Mouse (Mus musculus): ENCODE measurements around the gene Vash1.

The Vash1 gene

GRCm38 (mm10) chr12:86678591-86679545 is at the start of gene Vash1:
TSS of gene Vash1 (plus strand) at chr12:86678700.
- DNase-seq = peak; percentile 80

GRCm38 (mm10) chr12:86628783-86629172 is 49.7 kb upstream of the Vash1 start:
- no peak for DNase-seq

- DNase-seq = peak; percentile 40
Measured at GRCm38 (mm10) chr12:86641763-86642162, 36.7 kb upstream of the Vash1 start.

DNA sequence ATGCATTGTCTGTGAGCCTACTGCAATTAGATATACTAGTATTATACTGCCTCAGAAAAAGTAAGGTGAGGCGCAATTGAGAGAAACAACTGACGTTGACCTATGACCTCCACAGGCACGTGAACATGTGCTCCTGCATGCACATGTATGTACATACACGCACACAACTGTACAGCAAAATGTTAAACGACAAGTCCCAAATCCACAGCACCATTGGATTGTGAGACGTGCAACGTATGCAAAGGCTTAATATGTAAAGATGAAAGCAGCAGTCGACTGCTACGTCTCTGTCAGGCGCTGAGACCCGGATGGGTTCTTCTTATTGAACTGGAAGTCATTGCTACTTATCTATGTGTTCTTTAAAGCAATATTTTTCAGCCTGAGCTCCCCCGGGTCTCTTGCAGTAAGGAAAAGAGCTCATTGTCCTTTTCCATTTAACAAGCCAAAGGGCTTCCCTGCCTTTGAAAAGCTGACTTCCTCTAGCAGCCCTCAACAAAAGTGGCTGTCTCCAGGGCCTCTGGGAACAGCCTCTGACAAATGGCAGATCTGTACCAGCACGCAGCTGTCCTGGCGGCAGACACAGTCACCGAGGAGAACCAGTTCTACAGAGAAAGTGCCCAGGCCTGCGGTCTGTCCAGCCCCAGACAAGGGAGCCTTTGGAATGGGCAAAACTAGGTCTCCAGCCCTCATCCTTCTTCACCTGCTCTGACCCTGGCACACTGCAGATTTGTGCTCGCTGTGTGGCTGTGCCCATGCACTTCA is 33.8 kb upstream of the Vash1 start:
- peak; percentile 14 for DNase-seq

DNA sequence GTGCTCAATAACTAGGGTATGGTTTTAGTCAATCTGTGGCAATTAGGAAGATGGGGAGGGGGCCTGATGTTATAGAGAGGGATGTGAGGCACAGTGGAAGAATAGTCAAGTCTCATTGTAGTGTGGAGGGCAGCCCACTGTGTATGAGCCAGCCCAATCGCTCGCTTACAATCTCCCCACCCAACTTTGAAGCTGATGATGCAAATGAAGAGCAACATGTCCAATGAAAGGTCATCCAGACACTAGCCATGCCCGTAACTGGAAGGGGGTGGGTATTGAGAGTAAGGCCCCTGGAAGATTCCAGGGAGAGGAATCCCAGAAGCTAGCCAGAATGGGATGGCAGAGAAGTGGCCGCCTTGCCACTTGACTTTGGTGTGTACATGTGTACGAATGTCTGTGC is 33.0 kb upstream of the Vash1 start:
- no peak for DNase-seq

GRCm38 (mm10) chr12:86646831-86647230 is 31.7 kb upstream of the Vash1 start:
- DNase-seq = no peak

DNA sequence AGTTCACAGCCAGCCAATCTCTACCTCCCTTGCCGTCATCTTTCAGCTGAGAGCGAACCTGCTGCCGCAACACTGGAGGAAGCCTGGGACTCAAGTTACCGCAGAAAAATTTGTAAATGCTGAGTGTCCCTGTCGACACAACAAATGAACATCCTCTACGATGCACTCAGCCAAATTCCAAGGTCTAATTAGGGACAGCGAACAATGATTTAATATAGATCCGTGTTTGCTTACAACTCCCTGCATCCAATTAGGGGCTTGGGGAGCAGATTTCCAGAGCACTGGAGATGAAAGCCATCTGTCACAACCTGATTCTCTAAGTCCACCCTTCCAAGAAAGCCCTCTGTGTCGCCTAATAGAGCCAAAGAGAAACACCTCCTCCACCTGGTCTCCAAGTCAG is 31.2 kb upstream of the Vash1 start:
- DNase-seq = no peak

- DNase-seq = no peak
Measured at GRCm38 (mm10) chr12:86647736-86648135, 30.8 kb upstream of the Vash1 start.

GRCm38 (mm10) chr12:86648489-86648888 is 30.0 kb upstream of the Vash1 start:
- DNase-seq = no peak

DNA sequence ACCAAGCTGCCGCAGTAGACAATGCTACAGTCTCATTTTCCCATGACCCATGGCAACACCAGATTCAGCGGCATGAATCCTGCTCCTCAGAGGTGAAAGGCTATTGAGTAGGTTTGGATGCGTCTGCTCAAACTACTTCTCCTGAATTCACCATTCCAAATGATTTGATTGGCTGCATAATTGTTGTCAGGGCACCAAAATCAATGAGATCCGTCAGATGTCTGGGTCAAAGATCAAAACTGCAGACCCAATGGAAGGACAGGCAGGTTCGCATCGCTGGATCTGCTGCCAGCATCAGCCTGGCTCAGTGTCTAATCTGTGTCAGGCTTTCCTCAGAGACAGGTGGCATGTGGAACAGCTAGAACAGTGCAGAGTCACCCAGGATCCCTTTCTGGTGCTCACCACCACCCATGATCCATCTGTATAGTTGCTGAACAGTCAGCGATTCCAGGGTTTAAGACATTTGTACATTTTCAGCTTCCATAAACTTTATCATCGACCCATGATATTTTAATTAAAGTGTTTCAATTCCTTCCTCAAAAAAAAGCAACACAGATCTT is 27.1 kb upstream of the Vash1 start:
- no peak for DNase-seq

GRCm38 (mm10) chr12:86652570-86653041 is 25.9 kb upstream of the Vash1 start:
- peak; percentile 79 for DNase-seq

DNA sequence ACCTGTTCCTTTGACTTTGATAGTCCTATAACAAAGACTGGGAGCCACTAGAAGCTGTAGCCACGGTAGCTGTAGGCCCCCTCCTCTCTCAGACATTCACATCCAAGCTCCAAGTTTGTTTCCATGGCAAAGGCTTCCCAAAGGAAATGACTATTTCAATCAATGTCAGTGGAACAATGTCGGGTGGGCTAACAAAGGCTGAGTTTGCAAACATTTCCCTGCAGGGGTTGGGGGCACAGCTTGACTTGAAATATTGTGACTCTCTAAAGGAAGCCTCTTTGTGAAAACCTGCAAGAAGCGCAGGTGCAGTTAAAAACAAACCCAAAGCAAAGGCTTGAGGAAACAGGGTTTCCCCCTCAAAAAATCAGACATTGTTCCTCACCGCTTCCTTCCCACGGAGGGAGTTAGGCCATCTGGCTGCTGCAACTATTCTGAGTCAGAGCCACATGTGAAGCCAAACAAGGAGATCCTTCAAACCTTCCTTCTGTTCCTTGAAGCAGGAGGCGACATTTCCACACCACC is 19.0 kb upstream of the Vash1 start:
- no peak for DNase-seq

DNA sequence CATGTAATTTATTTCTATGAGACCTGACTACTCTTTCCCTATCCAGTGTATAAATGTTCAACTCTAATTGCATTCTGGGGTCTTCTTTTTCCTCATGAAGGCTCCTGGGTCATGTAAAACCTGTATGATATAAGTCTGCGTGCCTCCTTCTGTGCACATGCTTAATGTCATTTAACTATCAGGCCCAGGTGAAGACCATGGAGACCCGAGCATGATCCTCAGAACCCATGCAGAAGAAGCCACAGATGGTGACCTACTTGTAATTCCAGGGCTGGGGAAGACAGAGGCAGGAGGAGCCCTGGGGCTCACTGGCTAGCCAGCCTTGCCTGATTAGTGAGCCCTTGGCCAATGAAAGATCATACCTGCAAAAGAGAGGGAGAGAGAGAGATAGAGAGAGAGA is 18.0 kb upstream of the Vash1 start:
- no peak for DNase-seq

GRCm38 (mm10) chr12:86665656-86666055 is 12.8 kb upstream of the Vash1 start:
- no peak for DNase-seq

DNA sequence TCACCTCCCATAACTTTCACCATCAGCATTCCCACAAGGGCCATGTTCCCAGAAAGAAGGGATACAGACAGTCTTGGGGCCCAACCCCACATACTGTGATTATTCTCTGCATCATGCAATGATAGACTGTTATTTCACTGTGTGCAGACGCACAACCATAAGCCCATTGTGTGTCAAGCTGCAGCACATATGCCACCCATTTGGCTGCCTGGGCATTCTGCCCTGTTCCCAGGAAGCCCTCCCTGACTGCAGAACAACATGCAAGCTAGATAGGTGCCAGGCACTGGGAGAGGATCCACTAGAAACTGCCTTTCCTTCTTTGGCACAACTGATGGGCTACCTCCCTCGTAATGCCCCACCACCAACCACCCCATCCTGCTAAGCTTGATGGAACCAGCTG is 10.1 kb upstream of the Vash1 start:
- DNase-seq = no peak

DNA sequence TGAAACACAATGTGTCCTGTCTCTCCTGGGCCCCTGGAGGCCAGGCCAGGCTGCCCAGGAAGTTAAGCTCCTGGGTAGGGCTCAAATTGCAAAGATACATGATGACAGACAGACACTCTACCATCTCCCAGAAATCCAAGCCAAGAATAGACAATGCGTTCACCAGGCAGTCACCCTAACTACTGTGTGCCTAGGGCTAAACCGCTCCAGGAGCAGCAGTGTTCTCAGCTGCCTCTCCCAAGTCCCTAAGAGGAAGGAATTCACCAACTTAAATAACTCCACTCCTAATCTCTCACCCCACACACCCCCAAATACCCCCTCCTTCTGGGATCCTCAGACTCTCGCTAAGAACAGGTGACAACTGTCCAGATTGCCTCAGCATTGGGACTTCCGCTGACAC is 6.4 kb upstream of the Vash1 start:
- DNase-seq = no peak

GRCm38 (mm10) chr12:86672507-86672906 is 6.0 kb upstream of the Vash1 start:
- no peak for DNase-seq

- no peak for DNase-seq
Measured at GRCm38 (mm10) chr12:86679546-86679930, 1.0 kb downstream of the Vash1 start.

GRCm38 (mm10) chr12:86679991-86680491 is 1.5 kb downstream of the Vash1 start:
- DNase-seq = no peak

DNA sequence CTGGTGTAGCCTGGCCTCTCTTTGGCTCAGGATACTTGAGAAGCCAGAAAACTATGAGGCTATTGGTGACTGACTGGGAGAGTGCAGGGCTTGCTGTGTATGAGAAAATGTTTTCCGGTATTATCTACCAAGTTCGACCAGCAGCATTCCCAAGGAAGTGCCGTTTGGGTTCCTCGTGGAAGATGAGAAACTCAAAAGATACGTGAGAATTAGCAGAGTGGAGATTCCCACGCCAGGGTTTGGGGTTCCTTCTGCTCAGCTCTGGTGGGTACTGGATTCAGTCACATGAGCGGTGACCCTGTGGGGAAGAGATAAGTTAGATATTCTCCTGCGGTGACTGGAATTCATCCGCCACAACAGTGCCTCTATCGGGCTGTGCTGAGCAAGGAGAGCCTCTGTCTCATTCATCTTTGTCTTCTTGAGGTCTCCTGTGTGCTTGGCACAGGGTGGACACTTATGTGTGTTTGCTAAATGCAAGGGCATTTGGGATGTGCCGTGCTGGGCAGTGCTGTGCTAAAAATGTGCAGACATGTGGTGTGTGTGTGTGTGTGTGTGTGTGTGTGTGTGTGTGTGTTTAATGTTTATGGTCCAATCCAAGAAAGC is 2.2 kb downstream of the Vash1 start:
- DNase-seq = no peak

DNA sequence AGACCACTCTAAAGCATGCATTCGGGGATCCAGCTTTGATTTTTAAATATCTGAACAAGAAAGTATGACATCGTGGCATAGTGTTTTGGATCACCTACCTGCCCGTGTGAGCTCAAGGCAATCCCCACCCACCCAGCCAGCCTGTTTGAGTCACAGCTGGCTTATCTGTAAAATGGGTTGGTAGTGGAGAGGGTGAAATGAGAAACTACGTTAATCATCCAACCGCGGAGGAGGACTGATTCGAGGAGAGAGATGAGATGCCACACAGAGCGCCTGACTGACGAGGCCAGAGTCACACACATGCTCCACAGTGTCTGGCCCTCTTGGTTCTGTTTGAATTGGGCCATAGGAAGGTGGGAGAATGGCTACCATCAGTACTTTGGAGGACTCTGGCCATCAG is 3.1 kb downstream of the Vash1 start:
- DNase-seq = no peak

GRCm38 (mm10) chr12:86682178-86682577 is 3.7 kb downstream of the Vash1 start:
- no peak for DNase-seq

DNA sequence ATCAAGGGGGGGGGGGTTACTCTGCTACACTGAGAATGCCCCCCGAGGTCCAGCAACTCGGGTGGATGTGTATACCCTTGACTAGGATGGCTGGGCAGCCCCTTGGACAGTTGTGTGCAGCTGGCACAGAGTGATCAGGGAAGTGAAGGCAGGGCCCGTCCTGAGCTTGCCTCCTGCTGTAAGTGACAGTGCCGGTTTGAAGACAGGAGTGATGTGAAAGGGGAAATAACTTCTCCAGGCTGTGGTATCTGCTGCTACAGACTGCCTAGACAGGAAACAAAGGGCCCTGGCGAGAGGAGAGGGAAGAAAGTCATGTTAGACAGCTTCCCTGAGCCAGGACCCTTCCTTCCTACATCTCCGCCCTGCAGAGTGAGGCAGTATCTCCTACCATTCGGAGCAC is 5.2 kb downstream of the Vash1 start:
- DNase-seq = no peak
